Mouse (Mus musculus): ENCODE results near the gene Cstf1. TPM values are rescaled to one million over a fixed set of nuclear protein-coding genes. Genes with fewer than 3 reads are reported as not detected.

Gene Cstf1
- total RNA-seq, 2 experiments from 2014 or later: 23.1 TPM

GRCm38 (mm10) chr2:172371258-172371657 is 777 bp downstream of the Cstf1 start:
- intact Hi-C loops (cut with DNase I): loop anchor here (2.0 to 10.0 kb wide), 3 partner anchors 22 to 634 kb away; partner anchors contain the start of genes Rae1 and Rtf2
- DNase-seq: no peak

DNA sequence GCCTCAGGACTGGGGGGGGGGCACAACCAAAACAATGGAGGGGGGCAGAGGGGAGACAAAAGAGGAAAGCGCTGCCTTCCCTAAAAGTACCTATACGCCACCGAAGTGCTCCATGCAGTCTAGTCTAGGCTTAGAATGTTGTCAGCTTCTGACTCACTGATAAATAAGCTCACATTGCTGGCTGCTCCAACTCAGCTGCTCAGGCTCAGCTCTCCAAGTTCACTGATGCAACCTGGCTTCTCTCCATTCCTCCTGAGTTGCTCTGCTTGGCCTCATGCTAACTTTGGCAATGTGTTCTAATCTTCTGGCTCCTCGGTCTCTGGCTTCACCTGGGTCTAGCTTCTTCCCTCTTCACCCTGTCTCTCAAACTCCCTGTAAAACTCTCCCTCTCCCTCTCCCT is 6.1 kb downstream of the Cstf1 start:
- intact Hi-C loops (cut with DNase I): loop anchor here (10.0 kb wide), 1 partner anchor 628 kb away; the partner anchor contains the start of gene Rae1
- no peak for DNase-seq

GRCm38 (mm10) chr2:172376999-172377515 is 6.6 kb downstream of the Cstf1 start:
- intact Hi-C loops (cut with DNase I): loop anchor here (10.0 kb wide), 1 partner anchor 628 kb away; the partner anchor contains the start of gene Rae1
- DNase-seq: no peak

DNA sequence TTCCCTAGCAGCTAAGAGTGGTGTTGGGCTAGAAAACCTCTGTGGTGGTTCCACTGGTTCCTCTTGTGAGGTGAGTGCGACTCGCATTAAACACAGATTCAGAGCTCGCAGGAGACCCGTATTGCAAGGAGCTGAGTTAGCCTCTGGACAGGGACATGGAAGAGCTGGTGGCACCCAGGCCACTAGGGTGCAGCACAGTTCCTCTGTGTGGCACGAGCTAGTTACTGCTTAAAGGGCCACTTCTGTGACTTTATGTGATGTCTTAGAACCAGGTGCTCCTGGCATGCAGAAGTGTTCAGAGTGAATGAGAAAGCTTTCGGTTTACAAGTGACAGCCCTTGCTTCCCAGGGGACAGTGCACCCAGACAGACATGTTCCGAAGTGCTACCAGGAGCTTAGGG is 7.9 kb downstream of the Cstf1 start:
- intact Hi-C loops (cut with DNase I): loop anchor here (10.0 kb wide), 1 partner anchor 626 kb away; the partner anchor contains the start of gene Rae1
- peak; percentile 37 to 61 for DNase-seq

DNA sequence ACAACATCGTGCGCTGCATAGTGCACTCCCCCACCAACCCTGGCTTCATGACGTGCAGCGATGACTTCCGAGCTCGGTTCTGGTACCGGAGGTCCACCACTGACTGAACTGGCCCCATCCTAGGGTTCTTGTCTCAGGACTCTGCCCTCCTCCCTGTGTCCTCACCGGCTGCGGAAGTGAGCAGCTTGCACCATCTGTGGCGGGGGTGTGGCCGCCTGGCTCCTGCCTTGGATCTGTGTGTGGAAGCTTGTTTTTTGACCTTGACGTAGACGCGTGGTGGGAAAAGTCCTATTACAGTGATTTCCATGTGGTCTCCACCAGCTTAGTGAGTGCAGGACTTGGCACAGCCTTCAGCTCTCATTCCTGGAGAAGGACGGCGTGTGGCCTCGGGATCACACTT is 10.0 kb downstream of the Cstf1 start:
- intact Hi-C loops (cut with DNase I): no loop called here

GRCm38 (mm10) chr2:172381341-172381740 is 10.9 kb downstream of the Cstf1 start:
- no peak for DNase-seq
- intact Hi-C loops (cut with DNase I): no loop called here

More for the DNA sequence above, 10.0 kb downstream of the Cstf1 start:
- no peak for DNase-seq

DNA sequence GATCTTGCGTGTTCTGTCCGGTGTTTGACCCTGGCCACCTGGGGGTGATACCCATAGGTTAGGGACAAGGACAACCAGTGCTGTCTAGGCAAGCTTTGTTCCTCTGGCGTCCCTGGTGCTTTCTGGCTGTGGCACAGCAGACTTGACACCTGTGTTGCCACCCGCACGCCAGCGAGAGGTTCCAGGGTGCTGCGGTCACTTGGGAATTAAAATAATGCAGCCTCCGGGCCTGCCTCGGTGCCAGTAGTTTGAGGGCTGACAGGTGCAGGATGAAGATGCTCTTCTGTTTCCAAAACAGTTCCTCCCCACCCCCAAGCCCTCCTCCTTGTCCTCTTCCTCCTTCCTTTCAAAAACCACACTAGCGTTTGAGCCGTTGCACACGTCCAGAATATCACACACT is 11.4 kb downstream of the Cstf1 start:
- no peak for DNase-seq
- intact Hi-C loops (cut with DNase I): no loop called here

DNA sequence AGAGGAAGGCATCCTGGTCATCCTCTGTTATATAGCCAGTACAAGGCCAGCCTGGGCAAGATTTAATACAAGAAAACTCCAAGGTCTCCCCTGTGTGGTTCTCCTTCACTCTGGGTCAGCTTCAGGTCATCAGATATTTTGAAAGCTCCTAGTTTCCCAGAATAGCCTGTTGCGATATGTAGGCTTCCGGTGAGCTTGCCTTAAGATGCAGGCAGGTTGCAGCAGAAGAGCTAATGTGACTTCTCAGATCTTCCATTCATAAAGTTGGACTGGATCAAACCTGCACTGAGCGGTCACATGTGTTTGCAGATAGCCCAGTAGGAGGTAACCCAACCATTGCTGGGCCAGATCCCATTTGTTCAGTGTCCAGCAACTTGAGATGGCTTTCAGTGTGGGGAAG is 14.2 kb downstream of the Cstf1 start:
- intact Hi-C loops (cut with DNase I): no loop called here
- no peak for DNase-seq

DNA sequence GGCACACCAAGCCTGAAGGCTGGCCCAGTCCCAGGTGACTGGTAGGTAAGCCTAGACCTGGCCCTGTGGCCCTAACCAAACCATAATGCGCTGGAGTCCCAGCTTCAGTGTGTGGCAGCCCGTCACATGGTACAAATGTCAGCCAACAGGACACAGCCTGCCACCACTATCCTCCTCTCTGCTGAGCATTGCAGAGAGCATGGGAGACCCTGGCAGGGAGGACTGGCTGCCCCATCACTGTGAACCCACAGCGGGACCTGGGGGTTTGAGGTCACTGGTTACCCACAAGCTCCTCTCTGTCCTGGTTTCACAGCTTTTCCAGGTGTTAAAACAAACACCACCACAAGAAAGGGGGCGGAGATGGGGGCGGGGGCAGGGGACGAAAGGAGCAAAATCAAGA is 19.9 kb downstream of the Cstf1 start:
- DNase-seq: no peak
- intact Hi-C loops (cut with DNase I): no loop called here

DNA sequence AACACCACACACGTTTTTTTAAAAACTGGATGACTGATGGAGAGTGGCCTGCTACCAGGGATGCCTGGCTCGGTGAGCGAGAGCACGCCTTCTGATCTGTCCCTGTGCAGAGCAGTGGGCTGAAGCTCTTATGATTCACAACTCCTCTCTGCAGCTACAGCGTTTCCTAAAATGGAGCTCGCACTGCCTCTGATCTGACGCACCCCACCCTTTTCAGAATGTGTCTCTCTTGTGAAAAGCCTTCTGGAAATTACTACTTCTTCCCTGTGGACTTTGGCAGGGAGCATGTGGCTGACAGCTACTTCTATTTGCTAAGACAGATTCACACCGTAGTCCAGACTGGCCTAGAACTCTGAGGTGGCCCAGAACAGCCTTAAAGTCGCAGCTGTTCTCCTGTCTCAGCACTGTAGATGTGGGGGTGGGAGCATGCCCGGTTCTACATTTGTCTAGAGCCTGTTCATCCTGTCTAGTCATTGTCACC is 21.6 kb downstream of the Cstf1 start:
- intact Hi-C loops (cut with DNase I): no loop called here
- DNase-seq: no peak

DNA sequence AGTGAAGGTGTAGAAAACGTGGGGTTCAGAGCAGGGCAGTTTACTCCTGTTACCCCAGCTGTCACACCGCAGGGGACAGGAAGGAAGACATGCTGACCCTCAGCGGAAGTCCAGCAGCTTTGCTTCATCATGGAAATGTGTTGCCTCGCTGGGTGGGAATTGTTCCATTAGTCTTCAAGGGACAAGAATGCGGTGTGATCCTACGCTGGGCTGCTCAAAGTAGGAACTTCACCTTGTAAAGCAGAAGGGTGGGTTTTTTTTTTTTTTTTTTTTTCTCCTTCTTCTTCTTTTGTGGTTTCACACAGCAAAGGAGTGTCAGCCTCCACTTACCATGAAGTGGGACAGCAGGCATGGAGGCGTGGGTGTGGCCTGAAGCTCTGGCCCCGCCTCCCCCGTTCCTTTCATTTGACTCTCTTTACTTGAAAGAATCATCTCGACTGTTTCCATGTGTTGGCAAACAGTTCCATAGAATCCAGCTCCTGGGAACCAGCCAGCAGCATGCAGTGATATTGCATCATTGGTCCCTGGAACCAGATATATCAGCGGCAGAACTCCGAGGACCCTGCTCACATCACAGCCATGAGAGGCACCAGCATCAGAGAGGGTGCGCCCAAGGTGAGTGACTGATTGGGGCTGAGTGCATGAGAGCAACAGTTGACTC is 23.0 kb downstream of the Cstf1 start, which contains the start of gene Cass4:
Gene Cass4 (plus strand): TSS at position 404 of the 661 bp plus-strand sequence.
- DNase-seq: peak; percentile 25
- intact Hi-C loops (cut with DNase I): no loop called here

DNA sequence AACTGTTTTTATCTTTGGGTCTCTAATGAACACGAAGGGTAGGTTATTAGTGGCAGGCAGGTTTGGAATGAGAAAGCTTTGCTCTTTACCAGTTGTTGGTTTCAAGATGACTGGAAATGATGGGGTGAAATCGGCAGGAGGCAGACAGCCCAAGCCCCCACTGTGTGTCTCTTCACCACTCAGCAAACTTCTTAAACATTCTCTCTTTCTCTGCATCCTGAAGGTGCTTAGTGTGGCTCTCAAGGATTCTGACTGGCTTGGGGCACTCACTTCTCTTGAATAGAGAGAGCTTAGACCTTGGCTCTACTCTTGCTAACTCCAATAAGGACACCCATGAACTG is 23.5 kb downstream of the Cstf1 start:
- intact Hi-C loops (cut with DNase I): no loop called here
- no peak for DNase-seq

DNA sequence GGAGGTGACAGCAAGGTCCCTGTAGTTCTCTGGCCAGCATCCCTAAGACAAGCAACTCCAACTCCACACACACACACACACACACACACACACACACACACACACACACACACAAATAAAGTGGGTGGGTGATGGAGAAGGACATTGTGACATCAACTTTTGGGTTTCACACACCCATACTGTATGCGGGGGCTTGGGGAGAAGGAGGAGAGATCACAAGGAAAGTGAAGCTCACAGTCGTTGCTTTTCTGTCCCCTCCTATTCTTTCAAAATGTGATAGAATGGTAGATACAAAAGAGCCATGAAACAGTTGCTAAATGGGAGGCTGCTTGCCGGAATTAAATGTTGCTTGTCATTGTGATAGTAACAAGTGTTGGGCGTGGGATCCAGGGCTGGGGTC is 24.2 kb downstream of the Cstf1 start:
- no peak for DNase-seq
- intact Hi-C loops (cut with DNase I): no loop called here

DNA sequence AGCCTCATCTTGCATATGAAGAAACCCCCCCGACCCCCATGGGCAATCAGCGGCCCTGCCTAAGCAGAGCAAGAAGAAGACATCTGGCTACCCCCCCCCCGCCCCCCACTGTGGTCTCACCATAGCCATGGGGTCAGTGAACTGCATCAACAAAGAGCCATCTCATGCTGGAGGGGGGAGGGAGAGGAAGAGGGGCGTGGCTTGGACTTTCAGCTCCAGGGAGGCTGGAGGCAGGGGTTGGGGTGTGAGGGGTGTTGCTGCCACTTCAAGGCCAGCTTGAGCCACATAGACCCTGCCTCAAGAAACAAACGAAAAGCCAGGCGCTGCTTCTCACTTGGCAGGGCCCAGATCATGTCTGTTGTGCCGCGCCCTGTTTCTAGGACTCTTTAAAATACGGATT is 25.5 kb downstream of the Cstf1 start:
- intact Hi-C loops (cut with DNase I): no loop called here
- no peak for DNase-seq

DNA sequence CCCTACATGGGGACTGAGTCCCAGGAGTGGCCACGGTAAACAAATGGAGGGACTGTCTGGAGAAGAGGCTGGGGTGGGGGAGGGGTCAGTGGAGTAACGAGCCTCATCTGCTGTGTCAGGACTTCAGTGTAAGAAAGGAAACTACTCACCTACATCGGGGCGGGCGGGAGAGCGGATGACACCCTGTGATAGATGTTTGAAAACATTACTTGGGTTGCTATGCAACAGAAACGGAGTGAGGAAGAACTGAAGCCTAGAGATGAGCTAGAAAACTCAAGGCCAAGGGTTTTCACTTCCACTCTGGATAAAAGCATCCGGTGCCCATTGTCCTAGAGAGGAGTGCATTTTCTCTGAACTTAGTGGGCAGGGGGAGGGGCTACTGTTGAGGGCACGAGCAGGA is 29.4 kb downstream of the Cstf1 start:
- intact Hi-C loops (cut with DNase I): no loop called here
- DNase-seq: no peak

- DNase-seq: peak; percentile 26 to 31
- intact Hi-C loops (cut with DNase I): no loop called here
Measured at GRCm38 (mm10) chr2:172401116-172401825, 30.8 kb downstream of the Cstf1 start.

DNA sequence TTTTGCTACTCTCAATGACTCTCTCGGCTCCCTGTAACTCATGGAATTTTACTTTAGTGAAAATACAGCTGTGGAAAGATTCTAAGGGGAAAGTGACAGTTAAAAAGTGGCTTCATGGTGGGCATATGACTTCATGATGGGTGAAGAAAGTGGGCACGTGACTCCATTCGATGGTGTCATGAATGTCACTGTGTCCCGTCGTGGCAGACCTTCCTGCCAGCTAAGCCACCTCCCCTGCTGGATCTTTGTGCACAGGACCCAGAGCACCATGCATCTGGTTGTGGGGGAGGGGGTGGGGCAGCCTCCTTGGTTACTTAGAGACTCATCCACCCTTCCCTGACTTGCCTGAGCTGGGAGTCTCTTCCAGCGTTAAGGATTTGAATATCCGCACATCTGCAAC is 33.8 kb downstream of the Cstf1 start:
- no peak for DNase-seq
- intact Hi-C loops (cut with DNase I): no loop called here

DNA sequence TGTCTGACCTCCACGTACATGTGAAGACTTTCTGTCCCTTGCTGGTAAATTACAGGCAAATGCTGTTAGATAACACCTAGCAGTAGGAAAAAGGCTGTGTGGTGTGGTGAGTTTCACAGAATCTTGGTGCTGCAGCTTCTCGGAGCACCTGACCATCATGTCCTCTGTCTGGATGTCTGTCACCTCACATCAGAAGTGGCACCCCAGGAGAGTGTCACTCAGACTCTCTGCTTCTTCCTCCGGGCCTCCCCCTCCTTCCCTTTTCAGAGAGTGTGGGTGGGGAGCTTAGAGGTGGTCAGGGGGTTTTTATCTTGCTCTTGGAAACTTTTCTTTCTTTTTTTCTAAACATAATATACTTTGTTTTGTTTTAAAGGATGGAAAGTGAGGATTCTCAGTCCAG is 34.5 kb downstream of the Cstf1 start:
- no peak for DNase-seq

GRCm38 (mm10) chr2:172406173-172406572 is 35.7 kb downstream of the Cstf1 start:
- no peak for DNase-seq
- intact Hi-C loops (cut with DNase I): no loop called here

More for the DNA sequence above, 34.5 kb downstream of the Cstf1 start:
- intact Hi-C loops (cut with DNase I): no loop called here

- DNase-seq: no peak
- intact Hi-C loops (cut with DNase I): no loop called here
Measured at GRCm38 (mm10) chr2:172407499-172407898, 37.0 kb downstream of the Cstf1 start.

DNA sequence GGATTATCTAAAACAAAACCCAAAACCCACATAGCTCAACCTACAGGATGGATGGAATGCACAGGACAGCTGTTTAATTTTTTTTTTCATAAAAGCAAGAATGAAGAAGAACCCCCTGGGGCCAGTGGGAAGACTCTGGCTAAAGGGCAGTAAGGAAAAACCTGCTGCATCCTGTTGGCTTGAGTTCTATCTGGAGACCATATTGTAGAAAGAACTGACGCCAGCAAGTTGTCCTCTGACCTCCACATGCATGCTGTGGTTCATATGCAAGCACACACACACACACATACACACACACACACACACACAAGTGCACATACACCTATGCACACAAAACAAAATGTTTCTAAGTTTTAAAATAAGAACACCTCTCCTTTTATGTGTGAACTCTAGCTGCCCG is 40.2 kb downstream of the Cstf1 start:
- intact Hi-C loops (cut with DNase I): no loop called here

DNA sequence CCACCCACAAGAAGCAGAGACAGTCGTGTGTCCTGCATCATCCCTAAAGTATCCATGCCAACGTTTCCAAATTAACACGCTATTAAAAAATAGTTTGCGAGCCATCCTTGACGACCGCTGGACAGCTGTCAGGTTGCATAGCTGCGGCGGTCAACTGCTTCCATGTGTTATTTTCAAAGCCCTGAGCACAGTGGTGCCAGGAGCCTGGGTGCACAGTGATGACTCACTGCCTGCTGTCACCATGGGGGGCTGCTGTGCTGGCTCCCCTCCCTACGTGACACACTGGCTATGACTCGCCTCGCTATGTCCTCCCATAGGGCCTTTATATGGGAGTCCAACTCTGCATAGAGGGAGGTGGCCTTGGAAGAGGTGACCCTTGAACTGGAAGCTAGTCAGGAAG is 40.6 kb downstream of the Cstf1 start:
- intact Hi-C loops (cut with DNase I): no loop called here
- DNase-seq: no peak

More for the DNA sequence above, 40.2 kb downstream of the Cstf1 start:
- DNase-seq: no peak
